Mouse (Mus musculus) R1 (cell line): ENCODE data around the gene Mertk.
A peak's percentile ranks its signal among the peaks of the same experiment; 100 is the strongest.

ENCODE experiments used
- DNase-seq: peaks from one replicate; pipeline ENCODE4 v3.0.0-alpha.2; 2018; ENCODE audit warnings: low read depth, low spot score

Mertk gene

DNA sequence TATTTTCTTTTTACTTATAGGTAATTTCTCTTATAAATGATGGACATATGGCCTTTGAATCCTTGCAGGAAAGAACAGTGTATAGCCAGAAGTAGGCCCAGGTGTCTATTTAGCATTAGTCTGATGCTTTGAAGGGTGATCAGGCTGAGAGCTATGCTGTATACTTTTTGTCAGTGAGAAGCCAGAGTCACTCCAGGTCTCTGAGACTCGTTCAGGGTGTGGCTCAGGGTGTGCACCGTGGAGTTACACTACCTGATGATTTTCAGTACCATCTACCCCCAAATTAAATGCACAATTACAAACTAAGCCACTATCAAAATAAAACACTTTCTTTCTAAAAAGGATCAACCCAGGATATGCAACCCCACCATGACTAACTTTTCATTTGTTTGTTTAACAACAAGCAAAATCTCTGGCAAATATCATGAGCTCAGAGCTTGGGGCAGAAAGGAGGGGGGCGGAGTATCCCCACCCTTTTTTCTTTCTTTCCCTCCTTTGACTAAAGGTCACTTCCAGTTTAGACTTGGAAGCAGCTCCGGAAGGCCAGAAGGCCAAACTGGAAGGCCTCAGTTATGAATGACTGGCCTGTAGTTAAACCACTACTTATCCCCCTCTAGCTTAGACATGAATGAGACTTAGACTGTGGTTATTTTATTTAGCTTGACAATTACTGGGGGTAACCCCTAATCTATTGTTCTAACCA, 69.9 kb downstream of the Mertk start:
- no peak for DNase-seq

DNA sequence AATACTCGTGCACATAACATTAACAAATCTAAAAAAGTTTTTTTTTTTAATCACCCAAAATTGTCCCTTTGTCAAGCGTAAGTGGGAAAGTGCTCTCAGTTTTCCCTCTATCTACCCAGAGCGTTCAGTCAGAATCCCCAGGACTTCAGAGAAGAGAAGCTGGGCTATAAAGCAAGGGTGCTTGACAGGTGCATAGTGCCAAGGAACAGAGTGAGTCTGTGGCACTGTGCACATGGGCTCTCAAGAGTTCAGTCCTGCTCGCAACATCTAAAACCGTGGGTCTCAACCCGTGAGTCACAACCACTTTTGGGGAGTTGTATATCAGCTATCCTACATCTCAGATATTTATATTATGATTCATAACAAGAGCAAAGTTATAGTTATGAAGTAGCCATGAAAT, 71.8 kb downstream of the Mertk start:
- no peak for DNase-seq

DNA sequence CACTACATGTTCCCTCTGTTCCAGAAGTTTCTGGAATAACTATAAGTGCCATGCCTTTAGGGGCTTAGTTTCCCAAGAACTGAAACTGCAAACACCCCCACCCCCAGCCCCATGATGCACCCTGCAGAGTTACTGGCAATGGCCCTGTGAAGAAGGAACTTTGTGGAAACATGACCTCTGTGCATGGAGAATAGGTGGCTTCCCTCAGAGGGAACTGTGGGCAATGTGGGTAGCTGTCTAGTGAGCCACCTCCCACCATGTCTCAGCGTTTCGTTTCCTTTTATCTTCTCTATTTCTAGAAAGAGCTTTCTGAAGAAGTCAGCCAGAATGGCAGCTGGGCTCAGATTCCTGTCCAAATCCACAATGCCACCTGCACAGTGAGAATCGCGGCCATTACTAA, 72.3 kb downstream of the Mertk start:
- DNase-seq = no peak

DNA sequence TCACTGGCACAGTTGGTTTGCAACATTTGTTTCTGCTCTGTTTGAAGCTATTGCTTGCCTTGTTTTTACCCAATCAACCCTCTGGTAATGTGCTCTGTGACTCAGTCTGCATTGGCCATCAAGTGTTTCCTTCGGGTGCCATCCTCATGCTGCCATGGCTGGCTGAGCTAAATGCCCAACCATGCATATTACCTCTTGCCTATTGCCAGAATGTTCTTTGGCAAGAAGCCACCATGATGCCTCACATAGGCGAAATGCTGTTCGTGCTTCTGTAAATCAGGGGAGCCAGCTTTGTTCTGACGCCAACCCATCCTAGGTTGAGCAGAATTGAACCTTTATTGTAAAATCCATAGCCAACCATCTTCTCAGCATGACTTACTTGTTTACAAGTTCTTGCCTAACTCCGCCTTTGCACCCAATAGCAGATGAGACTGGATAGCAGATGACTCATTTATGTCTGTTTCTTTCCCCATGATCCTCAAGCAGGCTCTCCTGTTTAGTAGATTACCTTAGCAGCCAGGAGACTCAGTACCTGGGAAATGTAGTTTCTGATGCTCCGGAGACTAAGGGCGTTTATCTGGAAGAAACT, 73.1 kb downstream of the Mertk start:
- no peak for DNase-seq

DNA sequence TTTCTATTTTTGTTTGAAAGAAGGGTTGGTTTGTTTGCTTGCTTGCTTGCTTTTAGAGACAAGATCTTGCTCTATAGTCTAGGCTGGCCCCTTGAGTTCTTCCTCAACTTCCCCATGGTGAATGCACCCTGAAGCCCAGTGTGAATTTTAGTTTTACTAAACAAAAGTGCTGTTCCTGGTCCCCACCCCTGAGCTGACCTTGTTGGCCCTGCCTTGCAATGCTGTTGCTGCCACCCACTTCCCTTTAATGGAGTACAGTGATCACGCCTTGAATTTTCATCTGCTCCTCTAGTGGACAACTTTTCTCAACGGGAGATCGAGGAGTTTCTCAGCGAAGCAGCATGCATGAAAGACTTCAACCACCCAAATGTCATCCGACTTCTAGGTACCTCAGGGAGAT, 83.5 kb downstream of the Mertk start:
- no peak for DNase-seq

DNA sequence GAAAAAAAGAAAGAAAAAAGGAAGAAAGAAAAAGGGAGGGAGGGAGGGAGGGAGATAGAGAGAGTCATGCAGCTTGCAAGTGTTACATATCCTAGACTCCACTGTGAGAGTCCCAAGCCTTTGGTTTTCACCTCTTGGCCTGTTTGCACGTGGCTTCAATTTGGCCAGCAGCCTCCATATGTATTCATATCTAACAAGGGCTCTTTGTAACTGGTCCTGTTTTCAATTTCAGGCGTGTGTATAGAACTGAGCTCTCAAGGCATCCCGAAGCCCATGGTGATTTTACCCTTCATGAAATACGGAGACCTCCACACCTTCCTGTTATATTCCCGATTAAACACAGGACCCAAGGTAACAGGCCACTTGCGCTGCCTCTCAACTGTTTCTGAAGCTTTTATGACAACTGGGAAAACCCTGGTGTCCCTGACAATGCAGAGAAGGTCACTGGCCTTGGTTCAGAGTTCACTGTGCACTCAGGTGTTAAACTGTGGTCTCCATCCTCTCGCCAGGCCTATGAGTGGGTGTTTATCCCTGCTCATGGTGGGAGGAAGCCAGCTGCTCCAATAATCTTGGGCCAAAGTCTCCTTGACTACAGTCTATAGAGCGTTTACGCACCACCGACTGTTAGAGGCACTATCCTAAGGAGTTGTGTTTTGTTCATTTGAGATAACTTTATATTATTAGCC, 85.0 kb downstream of the Mertk start:
- no peak for DNase-seq

DNA sequence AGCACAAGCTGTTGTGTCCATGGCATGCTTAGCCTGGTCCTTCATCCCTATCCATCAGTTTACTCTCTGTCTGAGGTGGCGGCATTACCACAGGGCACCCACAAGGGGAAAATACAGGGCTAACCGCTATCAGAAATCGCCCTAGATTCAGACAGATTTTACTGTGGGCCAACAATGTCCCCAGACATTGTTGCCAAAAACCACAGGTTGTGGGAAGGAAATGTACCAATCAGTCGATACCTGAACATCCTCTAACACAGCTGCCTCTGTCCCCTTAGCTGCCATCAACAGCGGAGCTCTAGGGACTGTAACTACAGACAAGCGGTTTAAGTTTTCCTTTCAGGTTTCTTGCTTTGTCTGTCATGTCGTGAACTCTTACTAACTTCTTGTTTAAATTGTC, 86.1 kb downstream of the Mertk start:
- no peak for DNase-seq

DNA sequence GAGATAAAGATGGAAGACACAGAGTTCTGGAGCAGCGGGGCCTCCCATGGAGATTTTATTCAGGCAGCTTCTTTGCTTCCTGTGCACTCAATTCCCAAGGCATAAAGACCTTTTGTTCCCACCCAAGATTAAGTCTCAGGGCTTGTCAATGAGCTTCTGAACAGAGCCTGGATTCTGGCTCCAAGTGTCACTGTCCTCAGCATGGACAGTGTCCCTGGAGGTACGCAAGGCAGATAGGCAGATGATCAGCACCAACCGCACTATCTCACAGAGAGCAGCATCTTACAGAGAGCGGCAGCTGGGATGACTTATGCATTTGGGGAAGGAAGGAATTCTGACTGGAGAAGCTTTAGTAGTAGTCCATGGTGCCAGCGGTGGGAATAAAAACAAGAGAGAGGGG, 87.6 kb downstream of the Mertk start:
- DNase-seq = no peak

DNA sequence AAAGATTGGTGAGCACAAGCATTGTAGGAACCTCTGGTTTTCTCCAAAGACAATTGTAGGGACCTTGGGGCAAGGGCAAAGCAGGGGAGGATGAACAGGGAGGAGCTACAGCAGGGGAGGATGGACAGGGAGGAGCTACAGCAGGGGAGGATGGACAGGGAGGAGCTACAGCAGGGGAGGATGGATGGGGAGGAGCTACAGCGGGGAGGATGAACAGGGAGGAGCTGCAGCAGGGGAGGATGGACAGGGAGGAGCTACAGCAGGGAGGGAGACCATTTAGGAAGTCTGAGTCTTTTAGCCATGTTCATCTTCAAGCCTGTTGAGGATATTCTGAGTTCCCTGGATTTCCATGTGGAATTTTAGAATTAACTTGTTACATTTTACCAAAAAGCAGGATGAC, 88.0 kb downstream of the Mertk start:
- no peak for DNase-seq

DNA sequence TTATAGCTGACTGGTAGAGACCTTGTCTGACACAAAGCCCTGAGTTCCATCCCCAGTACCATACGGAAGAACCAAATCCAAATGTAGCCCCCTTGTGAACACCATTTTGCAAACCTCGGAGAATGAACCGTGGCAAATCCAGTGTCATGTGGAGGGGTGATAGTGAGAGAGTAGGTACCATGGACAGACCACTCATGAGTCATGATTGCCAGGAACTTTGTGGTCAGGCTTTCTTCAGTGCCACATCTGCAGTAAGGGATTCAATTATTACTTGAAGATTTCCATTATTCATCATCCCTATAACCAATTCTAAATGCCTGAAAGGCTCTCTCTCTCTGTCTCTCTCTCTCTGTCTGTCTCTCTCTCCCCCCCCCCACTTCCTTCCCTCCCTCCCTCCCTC, 89.0 kb downstream of the Mertk start:
- no peak for DNase-seq

DNA sequence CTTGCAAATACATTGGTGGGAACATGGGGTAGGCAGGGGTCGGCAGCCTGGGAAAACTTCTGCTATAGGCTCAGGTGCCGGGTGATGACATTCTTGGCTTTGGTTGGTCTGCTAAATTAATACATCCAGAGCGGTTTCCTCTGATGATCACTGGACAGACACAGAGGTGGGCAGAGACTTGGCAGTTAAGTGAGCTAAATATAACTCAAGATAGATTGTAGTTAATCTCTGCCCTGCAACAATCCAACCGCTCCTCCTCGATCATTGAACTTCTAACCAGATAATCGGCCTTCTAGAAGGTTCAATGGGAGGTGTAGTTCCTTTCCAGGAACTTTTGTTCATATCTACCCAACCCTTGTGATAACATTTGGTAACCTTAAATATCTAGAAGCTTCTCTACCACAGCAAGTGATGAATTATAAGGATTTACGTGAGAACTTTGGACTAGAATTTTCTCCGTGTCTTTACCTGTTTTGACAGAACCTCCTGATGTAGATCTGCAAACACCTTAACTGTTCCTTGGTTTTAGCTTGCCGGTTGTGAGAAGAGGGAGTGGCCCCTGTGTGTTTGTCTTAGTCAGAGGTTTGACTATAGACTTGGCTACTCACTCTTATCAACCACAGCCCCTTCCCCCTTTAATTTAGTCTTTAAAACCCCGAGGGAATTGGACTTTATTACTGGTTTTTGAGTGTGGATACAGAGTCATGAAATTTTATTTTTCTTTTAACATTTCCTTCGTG, 92.3 kb downstream of the Mertk start:
- no peak for DNase-seq

DNA sequence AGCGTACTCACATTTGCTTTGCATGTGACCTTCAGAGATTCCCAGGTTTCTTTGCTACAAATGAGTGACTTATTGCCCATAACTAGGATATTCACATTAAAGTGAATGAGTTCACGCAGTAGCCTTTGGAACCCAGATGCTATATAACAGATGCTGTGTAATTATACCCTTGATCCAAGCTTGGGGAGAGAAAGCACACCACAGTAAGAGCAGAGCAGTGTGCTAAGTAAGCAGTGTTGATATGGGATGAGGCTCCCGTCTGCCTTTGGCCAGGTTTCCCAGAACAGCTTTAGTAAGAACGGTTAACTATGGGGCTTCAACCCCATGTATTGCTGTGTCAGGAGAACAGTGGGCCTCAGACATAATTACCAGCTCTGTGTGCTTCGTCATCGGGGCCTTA, 95.2 kb downstream of the Mertk start:
- DNase-seq = no peak

DNA sequence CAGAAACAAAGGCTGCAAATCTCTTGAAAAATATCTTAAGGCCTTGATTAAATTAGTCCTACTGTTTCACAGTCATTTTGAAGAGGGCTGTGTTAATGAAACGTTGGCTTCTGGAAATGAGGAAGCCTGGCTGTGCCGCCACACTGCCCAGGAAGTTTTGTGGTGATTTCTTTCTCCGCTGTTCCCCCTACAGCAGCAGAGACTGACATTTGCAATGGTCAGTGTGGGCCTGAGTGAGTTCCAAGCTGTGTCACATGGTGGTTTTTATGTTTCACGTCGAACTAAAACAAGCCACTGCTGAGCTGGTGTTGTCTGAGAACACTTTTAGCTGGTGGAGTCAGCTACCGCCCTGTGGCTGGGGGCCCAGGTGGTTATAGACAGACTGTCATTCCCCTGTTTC, 97.7 kb downstream of the Mertk start:
- DNase-seq = no peak

DNA sequence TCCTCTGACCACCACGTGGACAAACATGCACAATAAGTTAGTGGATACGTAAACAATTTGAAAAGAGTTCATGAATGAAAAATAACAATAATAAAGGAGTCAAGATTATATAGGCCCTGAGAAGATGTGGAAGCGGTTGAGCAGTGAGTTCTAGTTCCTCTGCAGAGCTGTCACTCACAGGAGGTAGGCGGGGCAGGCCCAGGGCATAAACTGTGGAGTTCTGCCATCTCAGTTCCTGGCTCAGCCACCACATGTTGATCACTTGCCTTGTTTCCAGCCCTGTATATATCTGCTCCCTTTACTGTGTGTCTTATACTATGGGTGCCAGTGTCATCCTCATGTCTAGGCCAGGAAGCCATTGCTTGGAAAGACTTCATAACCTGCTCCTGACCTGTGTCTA, 104.7 kb downstream of the Mertk start:
- no peak for DNase-seq

DNA sequence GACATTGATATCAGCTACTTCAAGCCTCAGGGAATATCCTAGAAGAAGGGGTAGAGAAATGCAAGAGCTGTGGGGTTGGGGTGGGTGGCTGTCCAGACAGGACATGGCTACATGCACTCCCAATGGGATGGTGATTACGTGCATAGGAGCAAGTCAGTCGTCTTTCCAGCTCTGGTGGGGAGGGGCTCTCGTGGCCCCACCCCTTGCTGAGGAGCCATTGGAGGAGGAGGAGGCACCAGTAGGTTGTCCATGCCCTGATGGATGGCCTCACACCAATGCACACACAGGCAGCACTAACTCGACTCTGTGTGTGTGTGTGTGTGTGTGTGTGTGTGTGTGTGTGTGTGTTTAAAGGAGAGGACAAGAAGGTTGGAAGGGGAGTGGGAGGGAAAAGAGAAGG, 106.6 kb downstream of the Mertk start:
- peak; percentile 55 for DNase-seq

DNA sequence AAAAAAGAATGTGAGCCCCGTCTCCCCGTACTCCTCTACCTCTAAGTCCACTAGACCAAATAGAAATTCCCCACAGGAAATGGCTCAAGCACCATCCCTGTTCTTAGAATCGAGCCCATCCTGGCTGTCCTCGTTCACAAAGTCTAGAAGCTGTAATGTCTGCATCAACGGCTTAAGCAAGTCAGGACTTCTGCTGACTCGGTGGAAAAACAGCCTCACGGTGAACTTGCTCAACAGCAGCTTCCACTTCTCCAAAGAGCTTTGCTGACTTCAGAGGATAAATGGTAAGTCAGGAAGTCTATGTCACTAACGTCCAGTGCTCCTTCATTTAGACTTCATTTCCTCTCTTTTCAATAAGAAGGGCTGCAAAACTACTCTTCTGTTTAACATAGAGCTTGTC, 107.8 kb downstream of the Mertk start:
- DNase-seq = no peak

DNA sequence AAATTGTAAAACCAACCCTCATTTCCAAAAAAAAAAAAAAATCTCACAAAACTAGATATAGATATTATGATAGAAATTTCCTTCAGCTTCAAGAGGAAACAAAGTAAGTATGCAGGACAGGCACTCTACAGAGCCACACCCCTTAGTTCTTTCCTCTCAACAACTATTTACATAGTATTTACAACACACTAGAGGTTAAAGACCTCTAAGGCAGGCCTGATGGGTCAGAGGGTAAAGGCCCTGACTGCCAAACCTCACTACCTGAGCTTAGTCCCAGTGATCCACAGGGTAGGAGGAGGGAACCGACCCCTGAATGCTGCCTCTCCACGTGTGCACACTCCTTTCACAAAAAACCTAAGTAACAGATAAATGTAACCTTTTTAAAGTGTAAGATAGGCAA, 114.0 kb downstream of the Mertk start:
- peak; percentile 82 for DNase-seq

DNA sequence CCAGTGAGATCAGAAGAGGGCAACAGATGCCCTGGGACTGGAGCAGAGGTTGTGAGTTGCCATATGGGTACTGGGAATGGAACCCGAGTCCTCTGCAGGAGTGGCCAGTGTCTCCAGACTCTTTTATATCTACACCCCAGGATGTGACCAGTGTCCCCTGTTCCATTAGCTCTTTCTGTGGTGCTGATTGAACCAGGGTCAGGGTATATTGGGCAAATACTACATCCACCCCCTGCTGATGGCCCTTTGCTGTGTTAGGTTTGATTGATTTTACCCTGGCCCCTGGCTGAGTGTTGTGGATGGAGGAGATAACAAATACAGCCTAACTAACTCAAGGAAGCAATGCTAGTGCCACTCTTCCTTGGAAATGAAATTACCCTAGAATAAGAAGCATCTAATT, 117.6 kb downstream of the Mertk start:
- DNase-seq = no peak

DNA sequence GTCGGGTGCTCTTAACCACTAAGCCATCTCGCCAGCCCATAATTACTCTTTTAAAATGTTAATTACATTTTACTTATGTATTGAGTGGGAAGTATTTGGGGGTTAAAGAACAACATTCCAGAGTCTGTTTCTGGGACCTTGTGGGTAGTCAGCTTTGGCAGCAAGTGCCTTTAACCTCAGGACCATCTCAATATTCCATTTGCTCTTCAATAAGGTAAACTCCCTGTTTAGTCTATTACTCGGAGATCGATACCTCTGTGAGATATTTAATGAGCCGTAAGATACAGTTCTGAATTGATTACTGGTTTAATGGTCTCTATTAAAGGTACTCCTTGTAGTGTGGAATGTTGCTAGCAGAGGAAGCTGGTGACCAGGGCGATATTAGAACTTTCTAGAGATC, 118.2 kb downstream of the Mertk start:
- no peak for DNase-seq

DNA sequence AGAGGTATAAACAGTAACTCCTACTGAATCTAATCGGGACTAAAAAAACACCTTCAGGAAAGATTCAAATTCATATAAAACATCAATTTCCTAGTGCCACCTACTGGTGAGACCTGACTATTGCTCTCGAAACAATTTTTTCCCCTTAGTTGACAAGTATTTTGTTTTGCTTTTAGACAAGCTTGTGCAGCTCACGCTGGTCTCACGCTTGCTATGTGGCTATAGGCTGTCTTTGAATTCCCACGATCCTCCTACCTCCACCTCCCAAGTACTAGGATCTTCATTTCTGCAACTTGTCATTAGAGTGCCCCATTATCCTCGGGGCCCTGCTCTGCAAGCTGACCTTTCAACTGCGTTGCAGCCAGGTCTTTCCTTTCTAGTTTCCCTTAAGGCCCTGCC, 118.6 kb downstream of the Mertk start:
- no peak for DNase-seq

DNA sequence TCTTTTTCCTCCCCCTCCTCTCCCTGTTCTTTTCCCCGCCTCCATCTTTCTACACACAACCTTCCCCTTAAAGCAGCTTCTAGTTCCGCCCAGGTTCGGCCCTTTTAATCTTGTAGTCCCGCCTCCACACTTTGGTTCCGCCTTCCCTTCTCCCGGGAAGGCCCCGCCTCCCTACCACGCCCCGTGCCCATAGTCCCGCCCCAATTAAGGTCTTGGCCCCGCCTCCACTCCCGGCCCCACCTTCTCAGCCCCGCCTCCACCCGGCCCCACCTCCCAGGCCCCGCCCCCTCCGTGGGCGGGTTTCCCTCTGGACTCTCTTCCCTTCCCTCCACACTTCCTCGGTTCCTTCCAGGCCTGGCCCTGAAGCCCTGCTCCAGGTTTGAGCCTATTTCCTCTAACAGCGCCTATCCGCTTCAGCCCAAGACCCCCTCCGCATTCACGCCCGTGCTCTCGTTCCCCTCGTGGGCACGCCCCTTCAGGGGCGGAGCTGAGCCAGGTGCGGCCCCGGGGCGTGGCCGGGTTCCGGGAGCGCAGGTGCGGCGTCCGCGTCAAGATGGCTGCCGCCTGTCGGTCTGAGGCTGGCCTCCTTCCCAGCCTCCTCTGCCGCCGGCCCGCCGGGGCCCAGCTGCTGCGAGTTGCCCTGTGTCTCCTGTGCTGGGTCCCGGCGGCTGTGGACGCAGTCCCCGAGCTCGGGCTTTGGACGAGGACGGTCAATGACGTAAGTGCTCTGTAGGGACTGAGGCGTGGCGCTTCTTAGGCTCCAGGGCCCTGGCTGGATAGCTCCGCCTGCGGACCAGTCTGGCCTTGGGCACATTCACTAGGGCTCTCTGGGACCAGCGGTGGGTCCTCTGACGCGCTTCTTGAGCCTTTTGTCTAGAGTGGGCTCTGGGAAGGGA, 119.3 kb downstream of the Mertk start, which contains the start of gene Tmem87b:
Gene Tmem87b, plus strand, starts transcription at position 333 of the 896 bp plus-strand sequence.
- peak; percentile 98 for DNase-seq
